In the genomic region with DNA sequence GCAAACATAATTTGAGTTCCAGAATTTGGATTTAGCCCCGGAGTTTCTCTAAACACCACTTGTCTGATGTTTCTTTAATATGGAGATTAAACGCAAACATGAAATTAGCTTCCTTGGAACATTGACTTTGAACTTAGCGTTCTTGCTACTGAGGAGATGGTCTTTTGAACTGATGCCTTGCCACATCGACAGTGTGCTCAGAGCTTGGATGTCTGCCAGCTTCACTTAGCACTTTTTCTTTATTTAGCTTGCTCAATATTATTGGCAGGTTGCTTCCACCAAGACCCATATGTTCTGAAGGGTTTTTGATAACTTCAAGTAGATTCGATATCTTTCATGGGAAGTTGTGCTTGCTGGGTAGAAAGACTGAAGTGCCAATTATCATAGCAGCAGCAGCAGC, we compare ENCODE assay signal across 17 mouse cellular contexts.
DNase-seq lines count a peak whose midpoint lies in the region; ATAC-seq and TF ChIP-seq lines count a peak whose summit lies in the region.
"Had no signal": no experiment of that assay in that cellular context is flagged by ENCODE, and none has a peak within 500 bp of the region (broad histone marks: within the 10 kb centered on the region; RNA-seq: fewer than 3 reads in every experiment).

No protein-coding gene starts in this region.

- no peak overlapping the region for H3K4me2 ChIP-seq in heart, embryonic 12.5 days
- no peak overlapping the region for H3K4me2 ChIP-seq in liver, postnatal 0 days (ENCODE audit: low read depth, low read length)
- H3K4me2 ChIP-seq in liver, embryonic 11.5 days, result no peak overlapping the region
- H3K4me2 ChIP-seq: embryonic facial prominence, embryonic 12.5 days; hindbrain, embryonic 12.5 days; liver, embryonic 13.5 days had no signal

- TF ChIP-seq POLR2A in brain, embryonic 14.5 days (IDR thresholded peaks at IDR 0.05; ENCODE audit: borderline replicate concordance, extremely low read depth, insufficient read depth, insufficient read length, poor library complexity, severe bottlenecking), result no peak

- H3K27ac ChIP-seq in heart, embryonic 12.5 days (ENCODE audit: poor library complexity, severe bottlenecking), result peak overlapping the region; percentile 38; the same call in 1 of the 2 replicates
- no peak overlapping the region for H3K27ac ChIP-seq in liver, postnatal 0 days (ENCODE audit: low read depth)
- no peak overlapping the region for H3K27ac ChIP-seq in liver, embryonic 11.5 days (ENCODE audit: low read depth, low read length)
- H3K27ac ChIP-seq: embryonic facial prominence, embryonic 12.5 days; hindbrain, embryonic 12.5 days; liver, embryonic 13.5 days had no signal

- H3K4me1 ChIP-seq in heart, embryonic 12.5 days (replicated peaks), result 0 out of 2 replicates have a peak, but pooled peaks cover 6% of the 10 kb centered on the region
- H3K4me1 ChIP-seq in liver, postnatal 0 days (ENCODE audit: insufficient read depth), result no peaks in the 10 kb centered on the region; the same call in 1 of the 2 replicates
- no peaks in the 10 kb centered on the region for H3K4me1 ChIP-seq in liver, embryonic 11.5 days (replicated peaks; ENCODE audit: control insufficient read depth, insufficient read depth, low read length)
- H3K4me1 ChIP-seq: embryonic facial prominence, embryonic 12.5 days; hindbrain, embryonic 12.5 days; liver, embryonic 13.5 days had no signal

- H3K4me3 ChIP-seq in heart, embryonic 12.5 days, result no peak overlapping the region
- no peak overlapping the region for H3K4me3 ChIP-seq in liver, postnatal 0 days (ENCODE audit: low read depth, low read length)
- H3K4me3 ChIP-seq in liver, embryonic 11.5 days (ENCODE audit: low read depth, low read length), result no peak overlapping the region
- H3K4me3 ChIP-seq: embryonic facial prominence, embryonic 12.5 days; hindbrain, embryonic 12.5 days; liver, embryonic 13.5 days had no signal

- no peaks in the 10 kb centered on the region; the same call in 1 of the 2 replicates for H3K9me3 ChIP-seq in heart, embryonic 12.5 days (replicated peaks)
- H3K9me3 ChIP-seq in liver, postnatal 0 days (ENCODE audit: low read length), result no peaks in the 10 kb centered on the region
- no peaks in the 10 kb centered on the region for H3K9me3 ChIP-seq in liver, embryonic 11.5 days (ENCODE audit: control insufficient read depth, low read length)
- H3K9me3 ChIP-seq: embryonic facial prominence, embryonic 12.5 days; hindbrain, embryonic 12.5 days; liver, embryonic 13.5 days had no signal

- no peak overlapping the region for H3K9ac ChIP-seq in heart, embryonic 12.5 days
- no peak overlapping the region for H3K9ac ChIP-seq in liver, postnatal 0 days (replicated peaks)
- no peak overlapping the region for H3K9ac ChIP-seq in liver, embryonic 11.5 days (ENCODE audit: low read depth, low read length)
- H3K9ac ChIP-seq: embryonic facial prominence, embryonic 12.5 days; hindbrain, embryonic 12.5 days; liver, embryonic 13.5 days had no signal

- H3K36me3 ChIP-seq in heart, embryonic 12.5 days, result 0 out of 2 replicates have a peak, but pooled peaks cover 2% of the 10 kb centered on the region
- no peaks in the 10 kb centered on the region for H3K36me3 ChIP-seq in liver, postnatal 0 days (replicated peaks; ENCODE audit: insufficient read depth, low read length)
- no peaks in the 10 kb centered on the region for H3K36me3 ChIP-seq in liver, embryonic 11.5 days (ENCODE audit: control insufficient read depth, insufficient read depth, low read length)
- H3K36me3 ChIP-seq: embryonic facial prominence, embryonic 12.5 days; hindbrain, embryonic 12.5 days; liver, embryonic 13.5 days had no signal

- TF ChIP-seq CTCF in liver, postnatal 0 days (IDR thresholded peaks at IDR 0.05; ENCODE audit: low read depth), result no peak
- no peak for TF ChIP-seq CTCF in brain, embryonic 14.5 days (IDR thresholded peaks at IDR 0.05; ENCODE audit: borderline replicate concordance, extremely low read depth, insufficient read depth, insufficient read length)

- H3K27me3 ChIP-seq in heart, embryonic 12.5 days (replicated peaks), result no peaks in the 10 kb centered on the region
- H3K27me3 ChIP-seq in liver, postnatal 0 days (ENCODE audit: insufficient read depth, low read length), result no peaks in the 10 kb centered on the region
- no peaks in the 10 kb centered on the region for H3K27me3 ChIP-seq in liver, embryonic 11.5 days (replicated peaks; ENCODE audit: control insufficient read depth, insufficient read depth, low read length)
- H3K27me3 ChIP-seq: embryonic facial prominence, embryonic 12.5 days; hindbrain, embryonic 12.5 days; liver, embryonic 13.5 days had no signal

- ATAC-seq in heart, embryonic 12.5 days (ENCODE audit: insufficient number of reproducible peaks, low FRiP score), result no peak
- peak; percentile 67 for ATAC-seq in liver, postnatal 0 days
- no peak for ATAC-seq in liver, embryonic 11.5 days (replicated peaks; ENCODE audit: low FRiP score)
- ATAC-seq: midbrain, embryonic 16.5 days had no signal

- WGBS in heart, embryonic 12.5 days, result 44% methylated on average over 5 of the region's 5 CpGs
- WGBS in liver, postnatal 0 days (ENCODE audit: insufficient replicate concordance), result 60% methylated on average over 5 of the region's 5 CpGs
- 74% methylated on average over 5 of the region's 5 CpGs for WGBS in liver, embryonic 11.5 days

- TF ChIP-seq EP300 in liver, postnatal 0 days (IDR thresholded peaks at IDR 0.05; ENCODE audit: low read depth), result 0 out of 2 replicates have a peak, but pooled peaks have one; percentile 22

- DNase-seq in heart, adult 8-10 months (ENCODE audit: low spot score), result no peak
- peak; percentile 46 for DNase-seq in liver, postnatal 0 days
- no peak for DNase-seq in liver, embryonic 11.5 days (ENCODE audit: low spot score)
- DNase-seq in brain, embryonic 14.5 days (ENCODE audit: low read depth), result peak; percentile 86
- DNase-seq in lung, postnatal 4 days, result peak; percentile 31 to 32
- no peak for DNase-seq in kidney, postnatal 10 days
- DNase-seq: gastrocnemius, postnatal 36 days; kidney, adult 9 months; kidney, postnatal 4 days; left cerebral cortex, postnatal 4 days; liver, embryonic 13.5 days; right cerebral cortex, adult 18-20 months; thymus, adult 2 months had no signal

Comparison
In these comparisons a context has a peak if more than half of its experiments do, and no peak if none do; other contexts are left out.
1. DNase-seq: peak in liver, postnatal 0 days (single experiment), brain, embryonic 14.5 days (single experiment) and lung, postnatal 4 days (2 of 2); none in heart, adult 8-10 months (single experiment), liver, embryonic 11.5 days (single experiment) and kidney, postnatal 10 days (single experiment).